Mouse (Mus musculus): ENCODE data around the gene Rsbn1l. TPM values are rescaled to one million over a fixed set of nuclear protein-coding genes. Genes with fewer than 3 reads are reported as not detected.
"Not testable (repeated sequence)": the region's sequence is repeated elsewhere in the genome, so short reads cannot be mapped to it uniquely, and the experiment has no call there.

The Rsbn1l gene
- polyA plus RNA-seq, 1 experiment from 2014 or later: 6.6 TPM

GRCm38 (mm10) chr5:20944961-20945748 is 11.0 kb downstream of the Rsbn1l start:
- Histone ChIP-seq H3K9me3 (replicated peaks) (no peaks in the 10 kb centered on the region), H3K4me2 (peak overlapping the region; percentile 76), H3K4me1 (peaks cover 94% of the 10 kb centered on the region), H3K27ac (peak overlapping the region; percentile 88), H3K27me3 (replicated peaks) (no peaks in the 10 kb centered on the region), H3K9ac (peak overlapping the region; percentile 74), H3K36me3 (peaks cover 1% of the 10 kb centered on the region; the same call in 1 of the 2 replicates), H3K4me3 (peak overlapping the region; percentile 46)
- peak; percentile 28; the same call in 1 of the 2 replicates for ATAC-seq
- 19% methylated on average over 13 of the region's 13 CpGs for WGBS (ENCODE audit: insufficient replicate concordance)

GRCm38 (mm10) chr5:20943791-20944190 is 12.4 kb downstream of the Rsbn1l start:
- not testable (repeated sequence) for H3K36me3 ChIP-seq; H3K27me3 ChIP-seq (replicated peaks); H3K4me3 ChIP-seq; H3K9me3 ChIP-seq (replicated peaks); ATAC-seq
- H3K4me2 ChIP-seq: peak overlapping the region; percentile 48
- peaks cover 95% of the 10 kb centered on the region for H3K4me1 ChIP-seq
- WGBS (ENCODE audit: insufficient replicate concordance): 37% methylated on average over 4 of the region's 4 CpGs
- H3K27ac ChIP-seq: peak overlapping the region; percentile 74; the same call in 1 of the 2 replicates
- H3K9ac ChIP-seq: peak overlapping the region; percentile 19; the same call in 1 of the 2 replicates

GRCm38 (mm10) chr5:20942523-20942922 is 13.7 kb downstream of the Rsbn1l start:
- H3K4me3 ChIP-seq: 0 out of 2 replicates have a peak overlapping the region, but pooled peaks have one; percentile 3
- peak overlapping the region; percentile 82 for H3K27ac ChIP-seq
- H3K9ac ChIP-seq: peak overlapping the region; percentile 52
- peaks cover 94% of the 10 kb centered on the region for H3K4me1 ChIP-seq
- H3K4me2 ChIP-seq: peak overlapping the region; percentile 46
- no peaks in the 10 kb centered on the region for H3K27me3 ChIP-seq (replicated peaks)
- ATAC-seq: peak; percentile 56
- H3K36me3 ChIP-seq: peaks cover 6% of the 10 kb centered on the region; the same call in 1 of the 2 replicates
- 21% methylated on average over 3 of the region's 3 CpGs for WGBS (ENCODE audit: insufficient replicate concordance)
- H3K9me3 ChIP-seq (replicated peaks): no peaks in the 10 kb centered on the region

- Histone ChIP-seq H3K4me3 (no peak overlapping the region), H3K4me1 (peaks cover 91% of the 10 kb centered on the region), H3K4me2 (peak overlapping the region; percentile 48), H3K27ac (peak overlapping the region; percentile 83), H3K27me3 (replicated peaks) (no peaks in the 10 kb centered on the region), H3K9ac (peak overlapping the region; percentile 60; the same call in 1 of the 2 replicates), H3K9me3 (replicated peaks) (no peaks in the 10 kb centered on the region), H3K36me3 (peaks cover 6% of the 10 kb centered on the region)
- peak; percentile 87 for ATAC-seq
- WGBS (ENCODE audit: insufficient replicate concordance): 6% methylated on average over 5 of the region's 5 CpGs
Observed at GRCm38 (mm10) chr5:20941205-20941604, 15.0 kb downstream of the Rsbn1l start.

GRCm38 (mm10) chr5:20940696-20941095 is 15.5 kb downstream of the Rsbn1l start:
- 39% methylated on average over 4 of the region's 4 CpGs for WGBS (ENCODE audit: insufficient replicate concordance)
- peaks cover 91% of the 10 kb centered on the region for H3K4me1 ChIP-seq
- H3K9ac ChIP-seq: peak overlapping the region; percentile 60
- peak overlapping the region; percentile 48 for H3K4me2 ChIP-seq
- H3K27me3 ChIP-seq (replicated peaks): no peaks in the 10 kb centered on the region
- no peak overlapping the region for H3K4me3 ChIP-seq
- no peaks in the 10 kb centered on the region for H3K9me3 ChIP-seq (replicated peaks)
- peak overlapping the region; percentile 83 for H3K27ac ChIP-seq
- peak; percentile 40 for ATAC-seq
- H3K36me3 ChIP-seq: peaks cover 6% of the 10 kb centered on the region

GRCm38 (mm10) chr5:20940040-20940571 is 16.1 kb downstream of the Rsbn1l start:
- 63% methylated on average over 6 of the region's 6 CpGs for WGBS (ENCODE audit: insufficient replicate concordance)
- Histone ChIP-seq H3K27ac (peak overlapping the region; percentile 83), H3K4me3 (no peak overlapping the region), H3K27me3 (replicated peaks) (no peaks in the 10 kb centered on the region), H3K36me3 (peaks cover 6% of the 10 kb centered on the region), H3K4me2 (no peak overlapping the region), H3K4me1 (peaks cover 91% of the 10 kb centered on the region), H3K9me3 (replicated peaks) (no peaks in the 10 kb centered on the region), H3K9ac (peak overlapping the region; percentile 60; the same call in 1 of the 2 replicates)
- no peak for ATAC-seq

- H3K36me3 ChIP-seq: peaks cover 6% of the 10 kb centered on the region
- no peaks in the 10 kb centered on the region for H3K9me3 ChIP-seq (replicated peaks)
- H3K9ac ChIP-seq: peak overlapping the region; percentile 19
- H3K27ac ChIP-seq: peak overlapping the region; percentile 66
- H3K27me3 ChIP-seq (replicated peaks): no peaks in the 10 kb centered on the region
- peak overlapping the region; percentile 42 for H3K4me2 ChIP-seq
- no peak overlapping the region; the same call in 1 of the 2 replicates for H3K4me3 ChIP-seq
- ATAC-seq: no peak
- H3K4me1 ChIP-seq: peaks cover 89% of the 10 kb centered on the region
- WGBS (ENCODE audit: insufficient replicate concordance): 22% methylated on average over 5 of the region's 5 CpGs
Observed at GRCm38 (mm10) chr5:20938523-20938922, 17.7 kb downstream of the Rsbn1l start.

GRCm38 (mm10) chr5:20935934-20936333 is 20.3 kb downstream of the Rsbn1l start:
- no peak for ATAC-seq
- Histone ChIP-seq H3K9ac (no peak overlapping the region), H3K9me3 (replicated peaks) (no peaks in the 10 kb centered on the region), H3K27me3 (replicated peaks) (no peaks in the 10 kb centered on the region), H3K4me2 (no peak overlapping the region), H3K4me3 (no peak overlapping the region), H3K4me1 (peaks cover 88% of the 10 kb centered on the region), H3K27ac (peak overlapping the region; percentile 4; the same call in 1 of the 2 replicates), H3K36me3 (peaks cover 6% of the 10 kb centered on the region)
- WGBS (ENCODE audit: insufficient replicate concordance): 55% methylated on average over 5 of the region's 5 CpGs

- H3K36me3 ChIP-seq: no peaks in the 10 kb centered on the region; the same call in 1 of the 2 replicates
- no peak overlapping the region for H3K4me2 ChIP-seq
- H3K4me1 ChIP-seq: peaks cover 72% of the 10 kb centered on the region
- no peaks in the 10 kb centered on the region for H3K9me3 ChIP-seq (replicated peaks)
- H3K9ac ChIP-seq: no peak overlapping the region
- ATAC-seq: no peak
- no peaks in the 10 kb centered on the region for H3K27me3 ChIP-seq (replicated peaks)
- H3K4me3 ChIP-seq: no peak overlapping the region
- H3K27ac ChIP-seq: peak overlapping the region; percentile 67
- 41% methylated on average over 3 of the region's 3 CpGs for WGBS (ENCODE audit: insufficient replicate concordance)
Observed at GRCm38 (mm10) chr5:20932585-20932984, 23.6 kb downstream of the Rsbn1l start.

- 14% methylated on average over 3 of the region's 3 CpGs for whole genome bisulfite sequencing (ENCODE audit: insufficient replicate concordance)
- peaks cover 2% of the 10 kb centered on the region for H3K36me3 ChIP-seq
- no peak overlapping the region for H3K4me3 ChIP-seq
- peaks cover 62% of the 10 kb centered on the region for H3K4me1 ChIP-seq
- no peaks in the 10 kb centered on the region for H3K27me3 ChIP-seq (replicated peaks)
- no peaks in the 10 kb centered on the region for H3K9me3 ChIP-seq (replicated peaks)
- H3K4me2 ChIP-seq: peak overlapping the region; percentile 40
- H3K27ac ChIP-seq: peak overlapping the region; percentile 46; the same call in 1 of the 2 replicates
- ATAC-seq: peak; percentile 77
- no peak overlapping the region for H3K9ac ChIP-seq
Observed at GRCm38 (mm10) chr5:20931300-20931699, 24.9 kb downstream of the Rsbn1l start.

GRCm38 (mm10) chr5:20930430-20930829 is 25.8 kb downstream of the Rsbn1l start:
- Histone ChIP-seq H3K27ac (peak overlapping the region; percentile 46; the same call in 1 of the 2 replicates), H3K4me1 (peaks cover 56% of the 10 kb centered on the region), H3K4me3 (no peak overlapping the region), H3K27me3 (replicated peaks) (no peaks in the 10 kb centered on the region), H3K9me3 (replicated peaks) (no peaks in the 10 kb centered on the region), H3K36me3 (peaks cover 2% of the 10 kb centered on the region; the same call in 1 of the 2 replicates), H3K9ac (no peak overlapping the region), H3K4me2 (peak overlapping the region; percentile 40; the same call in 1 of the 2 replicates)
- peak; percentile 53 for ATAC-seq

GRCm38 (mm10) chr5:20929669-20930151 is 26.5 kb downstream of the Rsbn1l start:
- peaks cover 49% of the 10 kb centered on the region for H3K4me1 ChIP-seq
- WGBS (ENCODE audit: insufficient replicate concordance): 71% methylated on average over 6 of the region's 6 CpGs
- H3K9me3 ChIP-seq (replicated peaks): no peaks in the 10 kb centered on the region
- H3K36me3 ChIP-seq: peaks cover 2% of the 10 kb centered on the region; the same call in 1 of the 2 replicates
- no peak overlapping the region for H3K9ac ChIP-seq
- H3K4me3 ChIP-seq: no peak overlapping the region
- no peaks in the 10 kb centered on the region for H3K27me3 ChIP-seq (replicated peaks)
- H3K4me2 ChIP-seq: no peak overlapping the region
- ATAC-seq: no peak
- no peak overlapping the region for H3K27ac ChIP-seq
